Mouse (Mus musculus): ENCODE measurements at regions not wholly inside any gene's neighbourhood (a gene's known extent, or its start where the extent isn't known, plus 50 kb on each side); places are given as distances from the start of the nearest gene placed in this dataset.
"Not testable (repeated sequence)": the region's sequence is repeated elsewhere in the genome, so short reads cannot be mapped to it uniquely, and the experiment has no call there.

DNA sequence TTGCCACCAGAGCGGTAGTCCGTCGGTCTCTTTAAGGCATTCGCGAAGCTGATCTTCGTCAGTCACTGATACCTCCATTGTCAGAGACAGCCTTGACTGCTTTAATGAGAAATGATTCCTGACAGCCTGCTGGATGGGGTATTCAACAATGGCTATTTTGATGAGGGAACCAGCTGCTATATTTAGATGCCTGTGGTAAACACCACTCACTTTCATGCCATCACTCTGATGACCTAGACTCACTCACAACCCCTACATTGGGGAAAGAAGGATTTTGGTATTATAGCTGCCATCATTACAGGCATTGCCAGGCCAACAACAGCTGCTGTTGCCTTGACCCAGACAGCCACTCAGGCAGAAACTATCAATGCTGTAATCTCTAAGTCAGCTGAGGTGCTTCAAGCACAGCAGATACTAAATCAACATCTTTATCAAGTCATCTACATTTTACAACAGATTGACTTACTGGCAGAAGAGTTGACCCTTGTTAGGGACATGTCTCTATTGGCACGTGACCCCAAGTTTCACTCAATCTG, 57.7 kb upstream of the Amn1 start:
- DNase-seq = no peak

GRCm38 (mm10) chr6:149245716-149246115, 57.2 kb upstream of the Amn1 start:
- not testable (repeated sequence) for DNase-seq

DNA sequence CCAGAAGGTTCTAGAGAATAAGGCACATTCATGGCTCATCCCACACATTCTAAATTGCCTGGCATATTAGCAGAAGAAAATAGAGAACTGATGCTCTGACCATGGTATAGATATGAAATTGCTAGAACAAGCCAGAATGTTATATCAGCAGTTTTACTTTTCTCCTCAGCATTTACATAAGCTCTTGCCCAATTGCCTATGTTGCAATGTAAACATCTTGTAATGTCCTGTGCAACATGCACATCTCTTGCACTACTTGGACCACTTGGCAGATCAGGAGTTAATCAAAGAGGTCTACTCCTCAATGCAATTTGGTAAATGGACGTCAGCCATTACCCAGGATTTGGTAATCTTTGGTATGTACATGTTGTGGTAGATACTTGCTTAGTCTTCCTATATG, 55.6 kb upstream of the Amn1 start:
- DNase-seq = no peak

DNA sequence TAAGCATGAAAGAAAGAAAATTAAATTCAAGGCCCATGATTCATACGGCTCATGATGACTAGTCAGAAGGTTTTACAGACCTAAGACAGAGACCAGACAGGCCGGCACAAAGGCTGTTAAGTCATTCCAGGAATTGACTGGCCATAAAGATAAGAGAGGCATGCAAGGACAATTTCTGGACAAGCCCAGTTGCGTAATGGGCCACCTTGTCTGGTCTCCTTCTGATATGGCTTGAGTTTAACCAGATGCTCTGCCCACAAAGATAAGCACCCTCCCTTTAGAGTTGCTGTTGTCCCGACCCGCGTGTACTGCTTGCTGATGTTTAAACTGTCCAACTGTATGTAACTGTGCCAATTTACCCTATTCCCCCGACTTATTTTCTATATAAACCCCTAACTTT, 54.9 kb upstream of the Amn1 start:
- DNase-seq = peak; percentile 7

- no peak for DNase-seq
Measured at GRCm38 (mm10) chr6:149238333-149238732, 49.8 kb upstream of the Amn1 start.
